Mouse (Mus musculus): ENCODE data around the gene Mrps21. TPM values are rescaled to one million over a fixed set of nuclear protein-coding genes. Genes with fewer than 3 reads are reported as not detected.

Mrps21 gene
- polyA plus RNA-seq (2014; fragmentation: Illumina TruSeq; extraction: RNeasy Lipid Tissue Mini Kit (QIAGEN cat#74804); ENCODE audit: low read depth, low replicate concordance): 187 TPM

GRCm38 (mm10) chr3:95871392-95871867, at the start of gene Mrps21:
Gene Mrps21 (minus strand): TSS chr3:95871519.

DNA sequence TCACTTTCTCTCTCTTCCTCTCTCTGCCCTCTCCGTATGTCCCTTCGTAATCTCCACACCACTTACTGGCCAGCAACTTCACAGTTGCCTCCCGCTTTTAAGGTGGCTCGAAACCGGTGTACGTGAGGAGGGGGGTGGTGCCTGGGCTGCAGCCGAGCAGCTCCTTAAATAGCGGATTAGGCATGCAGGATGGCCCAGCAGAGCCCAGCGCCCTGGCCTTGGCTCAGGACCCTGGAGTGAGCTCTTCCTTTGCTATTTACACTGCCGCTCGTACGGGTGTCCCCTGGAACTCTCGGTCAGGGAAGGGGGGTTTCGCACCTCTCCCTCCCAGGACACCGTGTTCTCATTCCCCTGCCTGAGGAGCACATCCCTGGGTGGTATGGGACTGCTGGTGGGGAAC, 33.2 kb upstream of the Mrps21 start, which contains the start of gene Car14:
Car14 (minus strand) TSS at position 124 of the 400 bp plus-strand sequence.

DNA sequence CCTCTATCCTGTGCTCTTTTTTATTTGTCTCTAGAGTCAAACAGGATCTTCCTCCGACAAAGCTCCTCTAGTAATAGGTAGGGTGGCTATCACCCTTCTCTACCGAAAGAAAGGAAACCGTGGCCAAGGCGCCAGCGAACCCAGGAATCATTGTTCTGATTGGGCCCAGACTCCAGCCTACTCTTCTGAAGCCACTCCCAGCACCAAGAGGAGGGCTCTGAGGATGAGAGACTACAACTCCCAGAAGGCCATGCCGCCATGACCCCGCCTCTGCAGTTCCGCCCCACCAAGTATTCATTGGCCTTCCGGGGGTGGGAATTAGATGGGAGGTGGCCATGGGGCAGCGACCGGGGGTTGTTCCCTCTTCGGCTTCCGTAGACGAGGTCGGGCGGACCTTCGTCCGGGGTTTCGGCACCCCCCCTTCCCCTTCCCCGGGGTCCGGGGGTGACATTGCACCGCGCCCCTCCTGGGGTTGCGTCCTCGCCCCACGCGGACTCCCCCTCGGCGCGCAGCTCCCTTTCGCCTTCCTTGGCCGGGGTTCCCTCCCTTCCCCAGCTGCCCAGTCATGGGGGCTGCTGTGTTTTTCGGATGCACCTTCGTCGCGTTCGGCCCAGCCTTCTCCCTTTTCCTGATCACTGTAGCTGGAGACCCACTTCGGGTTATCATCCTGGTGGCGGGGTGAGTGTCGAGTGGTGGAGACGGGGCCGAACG, 22.4 kb upstream of the Mrps21 start, which contains the start of gene Aph1a:
Aph1a (plus strand) TSS at position 364 of the 711 bp plus-strand sequence.

DNA sequence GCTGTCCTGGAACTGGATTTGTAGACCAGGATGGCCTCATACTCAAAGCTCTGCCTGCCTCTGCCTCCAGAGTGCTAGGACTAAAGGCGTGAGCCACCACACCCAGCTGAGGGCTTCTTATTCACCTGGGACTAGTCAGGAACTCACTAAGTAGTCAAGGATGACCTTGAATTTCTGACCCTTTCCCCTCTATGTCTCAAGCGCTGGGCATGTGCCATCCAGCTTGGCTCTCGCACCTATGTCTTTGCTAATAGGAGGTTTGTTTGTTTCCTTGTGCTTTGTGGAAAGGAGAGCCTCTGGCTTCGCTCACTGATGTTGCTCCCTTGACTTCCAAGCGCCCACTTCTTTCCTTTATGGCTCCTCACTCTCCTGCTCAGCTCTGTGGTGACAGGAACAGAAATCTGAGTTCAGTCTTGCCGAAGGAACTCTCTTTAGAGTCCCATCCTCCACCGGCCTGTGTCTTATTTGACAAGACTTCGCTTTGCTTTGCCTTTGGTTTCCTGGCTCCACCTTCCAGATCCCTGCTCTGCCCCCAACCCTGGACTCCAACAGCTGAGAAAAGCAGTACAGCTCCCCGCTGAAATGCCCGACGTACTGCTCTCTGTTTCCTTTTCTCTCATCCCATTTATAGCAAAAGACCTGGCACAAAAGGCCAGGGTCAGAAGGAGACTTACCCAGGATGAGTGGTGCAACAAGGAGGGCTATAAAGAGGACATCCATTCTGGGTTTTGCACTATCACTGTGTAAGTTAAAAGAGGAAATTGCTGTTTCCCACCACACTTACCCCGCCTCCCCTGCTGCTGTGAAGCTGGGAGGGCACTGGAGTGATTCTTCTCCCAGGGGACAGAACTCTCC, 20.1 kb upstream of the Mrps21 start, which contains the start of gene BC028528:
BC028528 (minus strand) TSS at position 795 of the 855 bp plus-strand sequence.

GRCm38 (mm10) chr3:95881979-95882815, 10.9 kb upstream of the Mrps21 start, which contains the start of gene Ciart:
Gene Ciart (minus strand): TSS chr3:95882251.

DNA sequence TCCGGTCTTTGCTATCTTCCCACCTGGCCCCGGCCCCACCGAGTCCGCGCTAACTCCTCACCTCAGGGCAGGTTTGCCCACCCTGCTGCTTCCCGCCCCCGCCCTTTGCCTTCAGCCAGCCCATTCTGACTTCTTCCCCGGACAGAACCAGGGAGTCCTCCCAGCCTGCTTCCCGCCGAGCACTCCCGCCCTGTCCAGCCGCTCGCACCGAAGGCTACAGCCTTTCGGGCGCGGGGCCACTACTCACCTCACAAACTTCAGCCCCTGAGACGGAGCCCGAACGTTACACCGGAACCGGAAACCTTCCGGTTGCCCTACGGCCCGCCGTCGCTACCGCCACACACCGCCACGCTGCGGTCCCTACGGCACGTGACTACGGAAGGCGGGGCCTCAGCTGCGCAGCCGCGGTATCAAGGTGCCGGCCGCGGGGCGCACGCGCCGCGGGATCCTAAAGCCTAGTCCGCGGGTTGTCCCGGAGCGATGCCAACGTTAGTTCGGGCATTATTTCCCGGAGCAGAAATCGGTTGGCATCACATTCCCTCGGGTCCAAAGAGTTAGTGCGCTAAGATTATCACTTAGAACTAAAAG, 15.7 kb downstream of the Mrps21 start, which contains the start of gene Prpf3:
Prpf3 (minus strand) TSS at position 384 of the 588 bp plus-strand sequence.

GRCm38 (mm10) chr3:95818571-95819288, 52.6 kb downstream of the Mrps21 start, which contains the start of gene Rprd2:
Gene Rprd2 (minus strand): TSS chr3:95818863.

Other genes with a start within 250 kb of the Mrps21 start
- gene Ensa, start 246.5 kb downstream of the Mrps21 start, polyA plus RNA-seq (2014; fragmentation: Illumina TruSeq; extraction: RNeasy Lipid Tissue Mini Kit (QIAGEN cat#74804); ENCODE audit: low read depth, low replicate concordance): 86.7 TPM
- gene Mcl1, start 212.7 kb downstream of the Mrps21 start, polyA plus RNA-seq (2014; fragmentation: Illumina TruSeq; extraction: RNeasy Lipid Tissue Mini Kit (QIAGEN cat#74804); ENCODE audit: low read depth, low replicate concordance): 80.7 TPM
- gene Adamtsl4, start 183.6 kb downstream of the Mrps21 start, polyA plus RNA-seq (2014; fragmentation: Illumina TruSeq; extraction: RNeasy Lipid Tissue Mini Kit (QIAGEN cat#74804); ENCODE audit: low read depth, low replicate concordance): 16.6 TPM
- 174 TPM for gene Ecm1, start 131.9 kb downstream of the Mrps21 start, polyA plus RNA-seq (2014; fragmentation: Illumina TruSeq; extraction: RNeasy Lipid Tissue Mini Kit (QIAGEN cat#74804); ENCODE audit: low read depth, low replicate concordance)
- 24.0 TPM for gene Tars2, start 111.3 kb downstream of the Mrps21 start, polyA plus RNA-seq (2014; fragmentation: Illumina TruSeq; extraction: RNeasy Lipid Tissue Mini Kit (QIAGEN cat#74804); ENCODE audit: low read depth, low replicate concordance)
- gene Rprd2, start 52.7 kb downstream of the Mrps21 start, polyA plus RNA-seq (2014; fragmentation: Illumina TruSeq; extraction: RNeasy Lipid Tissue Mini Kit (QIAGEN cat#74804); ENCODE audit: low read depth, low replicate concordance): 14.7 TPM
- 21.5 TPM for gene Prpf3, start 15.6 kb downstream of the Mrps21 start, polyA plus RNA-seq (2014; fragmentation: Illumina TruSeq; extraction: RNeasy Lipid Tissue Mini Kit (QIAGEN cat#74804); ENCODE audit: low read depth, low replicate concordance)
- gene Ciart, start 10.7 kb upstream of the Mrps21 start, polyA plus RNA-seq (2014; fragmentation: Illumina TruSeq; extraction: RNeasy Lipid Tissue Mini Kit (QIAGEN cat#74804); ENCODE audit: low read depth, low replicate concordance): 6.3 TPM
- 15.0 TPM for gene BC028528, start 20.5 kb upstream of the Mrps21 start, polyA plus RNA-seq (2014; fragmentation: Illumina TruSeq; extraction: RNeasy Lipid Tissue Mini Kit (QIAGEN cat#74804); ENCODE audit: low read depth, low replicate concordance)
- gene Aph1a, start 22.4 kb upstream of the Mrps21 start, polyA plus RNA-seq (2014; fragmentation: Illumina TruSeq; extraction: RNeasy Lipid Tissue Mini Kit (QIAGEN cat#74804); ENCODE audit: low read depth, low replicate concordance): 90.6 TPM
- 9.0 TPM for gene Car14, start 33.2 kb upstream of the Mrps21 start, polyA plus RNA-seq (2014; fragmentation: Illumina TruSeq; extraction: RNeasy Lipid Tissue Mini Kit (QIAGEN cat#74804); ENCODE audit: low read depth, low replicate concordance)
- gene Anp32e, start 57.7 kb upstream of the Mrps21 start, polyA plus RNA-seq (2014; fragmentation: Illumina TruSeq; extraction: RNeasy Lipid Tissue Mini Kit (QIAGEN cat#74804); ENCODE audit: low read depth, low replicate concordance): 50.3 TPM
- gene Plekho1, start 124.5 kb upstream of the Mrps21 start, polyA plus RNA-seq (2014; fragmentation: Illumina TruSeq; extraction: RNeasy Lipid Tissue Mini Kit (QIAGEN cat#74804); ENCODE audit: low read depth, low replicate concordance): 31.8 TPM
- gene Vps45, start 186.9 kb upstream of the Mrps21 start, polyA plus RNA-seq (2014; fragmentation: Illumina TruSeq; extraction: RNeasy Lipid Tissue Mini Kit (QIAGEN cat#74804); ENCODE audit: low read depth, low replicate concordance): 22.3 TPM
- 16.0 TPM for gene Otud7b, start 233.0 kb upstream of the Mrps21 start, polyA plus RNA-seq (2014; fragmentation: Illumina TruSeq; extraction: RNeasy Lipid Tissue Mini Kit (QIAGEN cat#74804); ENCODE audit: low read depth, low replicate concordance)

Data from adipose tissue, adult 10 weeks (tissue).